Mouse (Mus musculus): ENCODE results near the gene Prex1. TPM values are rescaled to one million over a fixed set of nuclear protein-coding genes. Genes with fewer than 3 reads are reported as not detected.

Gene Prex1
- polyA plus RNA-seq, 1 experiment from 2014 or later = 9.6 TPM

DNA sequence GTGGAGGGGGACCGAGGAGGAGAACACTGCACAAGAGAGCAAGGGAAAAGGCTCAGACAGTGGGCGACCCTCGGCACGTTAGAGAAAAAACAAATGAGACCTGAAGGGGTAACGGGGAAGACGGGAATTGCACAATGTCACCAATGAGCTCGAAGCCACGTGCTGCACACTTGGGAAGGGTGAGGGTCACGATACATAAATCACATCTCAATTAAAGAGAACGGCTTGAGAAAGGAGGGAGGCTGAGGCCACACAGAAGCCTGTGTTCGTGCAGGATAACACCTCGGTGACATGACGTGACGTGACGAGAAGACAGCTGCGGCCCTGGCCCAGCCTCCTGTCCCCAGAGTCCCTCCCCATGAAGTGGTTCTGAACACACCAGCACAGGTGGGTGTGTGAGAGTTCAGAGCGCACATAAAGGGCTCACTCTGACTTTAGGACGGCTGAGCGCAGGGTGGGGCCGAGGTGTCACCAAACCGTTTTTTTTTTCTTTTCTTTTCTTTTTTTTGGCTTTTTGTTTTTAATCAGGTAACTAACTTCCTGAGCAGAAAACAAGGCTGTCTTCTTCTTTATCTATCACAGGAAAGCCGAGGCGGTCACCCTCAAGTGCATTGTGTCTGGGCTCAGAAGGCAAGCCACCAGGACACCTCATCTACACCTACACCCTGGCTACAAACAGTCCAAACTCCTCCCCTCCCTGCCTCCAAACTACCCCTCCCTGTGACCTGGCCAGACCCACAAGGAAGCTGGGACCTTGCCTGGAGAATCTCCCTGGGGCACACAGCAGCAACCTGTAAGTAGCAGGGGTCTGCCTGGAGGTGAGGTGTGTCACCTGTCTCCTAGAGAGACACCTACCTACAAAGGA, 12.2 kb downstream of the Prex1 start:
- no peaks in the 10 kb centered on the region for H3K27me3 ChIP-seq (replicated peaks)
- H3K27ac ChIP-seq = no peak overlapping the region
- no peak overlapping the region for H3K4me2 ChIP-seq (replicated peaks)
- no peak for ATAC-seq
- WGBS = 65% methylated on average over 23 of the region's 23 CpGs
- H3K4me1 ChIP-seq (replicated peaks) = no peaks in the 10 kb centered on the region
- H3K36me3 ChIP-seq = 0 out of 2 replicates have a peak, but pooled peaks cover 4% of the 10 kb centered on the region
- no peak overlapping the region for H3K9ac ChIP-seq
- no peak overlapping the region for H3K4me3 ChIP-seq (replicated peaks)
- H3K9me3 ChIP-seq = no peaks in the 10 kb centered on the region

GRCm38 (mm10) chr2:166700732-166701131, 12.9 kb downstream of the Prex1 start:
- Histone ChIP-seq H3K9ac (no peak overlapping the region), H3K9me3 (no peaks in the 10 kb centered on the region), H3K27ac (no peak overlapping the region), H3K4me2 (replicated peaks) (no peak overlapping the region), H3K4me3 (replicated peaks) (no peak overlapping the region), H3K36me3 (0 out of 2 replicates have a peak, but pooled peaks cover 4% of the 10 kb centered on the region), H3K4me1 (replicated peaks) (no peaks in the 10 kb centered on the region), H3K27me3 (replicated peaks) (no peaks in the 10 kb centered on the region)
- ATAC-seq = no peak
- 66% methylated on average over 13 of the region's 13 CpGs for WGBS

DNA sequence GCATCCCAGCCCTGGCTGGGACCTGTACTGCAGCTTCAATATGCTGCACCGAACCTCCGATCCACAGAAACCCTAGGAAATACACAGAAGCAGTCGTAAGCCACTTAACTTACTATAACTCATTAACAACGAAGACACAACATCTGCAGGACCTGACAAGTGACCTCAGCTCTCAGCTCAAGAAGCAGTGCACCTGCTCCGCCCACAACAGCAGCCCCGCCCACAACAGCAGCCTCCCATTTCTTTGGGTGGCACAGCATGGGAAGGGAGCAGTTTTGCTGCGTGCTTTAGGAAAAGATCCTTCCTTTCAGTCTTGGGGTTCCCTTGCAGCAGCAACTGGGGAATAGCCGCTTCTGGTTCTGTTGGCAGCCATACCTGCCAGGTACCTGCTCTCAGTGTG, 13.5 kb downstream of the Prex1 start:
- Histone ChIP-seq H3K27me3 (replicated peaks) (no peaks in the 10 kb centered on the region), H3K4me1 (replicated peaks) (no peaks in the 10 kb centered on the region), H3K9me3 (no peaks in the 10 kb centered on the region), H3K36me3 (0 out of 2 replicates have a peak, but pooled peaks cover under 1% of the 10 kb centered on the region), H3K27ac (no peak overlapping the region), H3K4me2 (replicated peaks) (no peak overlapping the region), H3K9ac (no peak overlapping the region), H3K4me3 (replicated peaks) (no peak overlapping the region)
- 53% methylated on average over 8 of the region's 8 CpGs for WGBS
- no peak for ATAC-seq

- ATAC-seq = no peak
- Histone ChIP-seq H3K4me3 (replicated peaks) (no peak overlapping the region), H3K4me1 (replicated peaks) (no peaks in the 10 kb centered on the region), H3K9me3 (no peaks in the 10 kb centered on the region), H3K36me3 (peaks cover 4% of the 10 kb centered on the region; the same call in 1 of the 2 replicates), H3K9ac (no peak overlapping the region), H3K27me3 (replicated peaks) (no peaks in the 10 kb centered on the region), H3K27ac (no peak overlapping the region), H3K4me2 (replicated peaks) (no peak overlapping the region)
- WGBS = 93% methylated on average over 5 of the region's 5 CpGs
Measured at GRCm38 (mm10) chr2:166699552-166699951, 14.1 kb downstream of the Prex1 start.

GRCm38 (mm10) chr2:166694616-166695015, 19.0 kb downstream of the Prex1 start:
- no peaks in the 10 kb centered on the region for H3K9me3 ChIP-seq
- no peak for ATAC-seq
- 89% methylated on average over 2 of the region's 2 CpGs for WGBS
- H3K4me1 ChIP-seq (replicated peaks) = no peaks in the 10 kb centered on the region
- H3K9ac ChIP-seq = no peak overlapping the region
- H3K36me3 ChIP-seq = peaks cover 6% of the 10 kb centered on the region; the same call in 1 of the 2 replicates
- no peaks in the 10 kb centered on the region for H3K27me3 ChIP-seq (replicated peaks)
- H3K4me2 ChIP-seq (replicated peaks) = no peak overlapping the region
- H3K27ac ChIP-seq = no peak overlapping the region
- H3K4me3 ChIP-seq (replicated peaks) = no peak overlapping the region

- Histone ChIP-seq H3K27me3 (replicated peaks) (no peaks in the 10 kb centered on the region), H3K9me3 (no peaks in the 10 kb centered on the region), H3K27ac (no peak overlapping the region), H3K36me3 (peaks cover 6% of the 10 kb centered on the region; the same call in 1 of the 2 replicates), H3K9ac (no peak overlapping the region), H3K4me1 (replicated peaks) (no peaks in the 10 kb centered on the region), H3K4me2 (replicated peaks) (no peak overlapping the region), H3K4me3 (replicated peaks) (no peak overlapping the region)
- no peak for ATAC-seq
- WGBS = 77% methylated on average over 4 of the region's 4 CpGs
Measured at GRCm38 (mm10) chr2:166693394-166693793, 20.2 kb downstream of the Prex1 start.

- no peaks in the 10 kb centered on the region for H3K27me3 ChIP-seq (replicated peaks)
- H3K4me2 ChIP-seq (replicated peaks) = no peak overlapping the region
- peaks cover 6% of the 10 kb centered on the region; the same call in 1 of the 2 replicates for H3K36me3 ChIP-seq
- WGBS = 71% methylated on average over 23 of the region's 23 CpGs
- no peak overlapping the region for H3K4me3 ChIP-seq (replicated peaks)
- H3K9me3 ChIP-seq = no peaks in the 10 kb centered on the region
- ATAC-seq = no peak
- H3K4me1 ChIP-seq (replicated peaks) = no peaks in the 10 kb centered on the region
- H3K27ac ChIP-seq = no peak overlapping the region
- H3K9ac ChIP-seq = no peak overlapping the region
Measured at GRCm38 (mm10) chr2:166691602-166692509, 21.8 kb downstream of the Prex1 start.

GRCm38 (mm10) chr2:166686917-166687316, 26.7 kb downstream of the Prex1 start:
- H3K27ac ChIP-seq = no peak overlapping the region
- no peak overlapping the region for H3K9ac ChIP-seq
- no peak overlapping the region for H3K4me3 ChIP-seq (replicated peaks)
- no peaks in the 10 kb centered on the region for H3K27me3 ChIP-seq (replicated peaks)
- H3K4me1 ChIP-seq (replicated peaks) = peaks cover 11% of the 10 kb centered on the region; the same call in 1 of the 2 replicates
- H3K4me2 ChIP-seq (replicated peaks) = no peak overlapping the region
- ATAC-seq = no peak
- H3K9me3 ChIP-seq = no peaks in the 10 kb centered on the region
- WGBS = 30% methylated on average over 6 of the region's 6 CpGs
- H3K36me3 ChIP-seq = no peaks in the 10 kb centered on the region

DNA sequence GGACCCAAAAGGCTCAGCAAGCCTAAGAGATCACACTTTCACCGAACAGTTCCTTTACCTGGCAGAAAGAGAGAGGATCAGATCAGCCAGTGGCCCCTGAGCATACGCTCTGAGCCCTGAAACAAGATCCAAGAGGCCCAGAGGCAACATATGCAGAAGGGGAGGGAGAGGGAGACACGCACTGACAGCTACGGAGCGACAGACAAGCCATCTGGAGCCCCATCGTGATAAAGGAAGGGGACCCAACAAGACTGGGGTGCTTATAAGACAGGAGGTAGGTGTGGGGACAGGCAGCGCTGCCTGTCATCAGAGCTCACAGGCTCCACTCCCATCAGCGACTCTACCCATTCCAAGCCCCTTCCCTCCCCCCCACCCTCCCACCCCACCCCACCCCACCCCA, 27.8 kb downstream of the Prex1 start:
- Histone ChIP-seq H3K4me1 (replicated peaks) (peaks cover 11% of the 10 kb centered on the region; the same call in 1 of the 2 replicates), H3K9me3 (no peaks in the 10 kb centered on the region), H3K27ac (no peak overlapping the region), H3K4me2 (replicated peaks) (no peak overlapping the region), H3K9ac (no peak overlapping the region), H3K4me3 (replicated peaks) (no peak overlapping the region), H3K36me3 (no peaks in the 10 kb centered on the region), H3K27me3 (replicated peaks) (no peaks in the 10 kb centered on the region)
- no peak for ATAC-seq
- 66% methylated on average over 8 of the region's 8 CpGs for WGBS

GRCm38 (mm10) chr2:166683885-166684544, 29.6 kb downstream of the Prex1 start:
- Histone ChIP-seq H3K9me3 (no peaks in the 10 kb centered on the region), H3K27ac (no peak overlapping the region), H3K27me3 (replicated peaks) (no peaks in the 10 kb centered on the region), H3K36me3 (no peaks in the 10 kb centered on the region), H3K4me2 (replicated peaks) (peak overlapping the region; percentile 36), H3K9ac (no peak overlapping the region), H3K4me1 (replicated peaks) (peaks cover 15% of the 10 kb centered on the region), H3K4me3 (replicated peaks) (no peak overlapping the region)
- 18% methylated on average over 13 of the region's 13 CpGs for whole genome bisulfite sequencing
- peak; percentile 64 for ATAC-seq

- H3K27me3 ChIP-seq (replicated peaks) = no peaks in the 10 kb centered on the region
- WGBS = 64% methylated on average over 4 of the region's 4 CpGs
- H3K9ac ChIP-seq = no peak overlapping the region
- H3K36me3 ChIP-seq = no peaks in the 10 kb centered on the region
- peaks cover 20% of the 10 kb centered on the region for H3K4me1 ChIP-seq (replicated peaks)
- no peak overlapping the region for H3K27ac ChIP-seq
- H3K4me2 ChIP-seq (replicated peaks) = no peak overlapping the region
- ATAC-seq = no peak
- H3K9me3 ChIP-seq = no peaks in the 10 kb centered on the region
- H3K4me3 ChIP-seq (replicated peaks) = no peak overlapping the region
Measured at GRCm38 (mm10) chr2:166682866-166683265, 30.8 kb downstream of the Prex1 start.

Data from intestine, embryonic 15.5 days (tissue).